Mouse (Mus musculus): ENCODE measurements around the gene Cntnap2.

GRCm38 (mm10) chr6:45945144-45945985 lies 886.2 kb downstream of the Cntnap2 start:
- TF ChIP-seq GATA1 (IDR thresholded peaks at IDR 0.05; ENCODE audit: low read length) = no peak
- TF ChIP-seq TAL1 (IDR thresholded peaks at IDR 0.05; ENCODE audit: low read length) = no peak

Data from erythroblast, embryonic 14.5 days (primary cell).